Mouse (Mus musculus) sigmoid colon, adult 10 weeks (tissue): ENCODE measurements around the gene Olfr686. TPM values are rescaled to one million over a fixed set of nuclear protein-coding genes. Genes with fewer than 3 reads are reported as not detected.

Experiments
- polyA plus RNA-seq: library from polyadenylated mRNA; stranded (reverse); fragments of 350-450 nt; fragmentation: Illumina TruSeq; extraction: RNeasy Lipid Tissue Mini Kit (QIAGEN cat#74804); gene quantifications from one replicate; pipeline ENCODE4 v1.2.3, GENCODE M21; 2014; ENCODE audit warnings: low read depth, low replicate concordance

The Olfr686 gene
- not detected for polyA plus RNA-seq

GRCm38 (mm10) chr7:105207385-105207784 is at the start of gene Olfr686:
Gene Olfr686, minus strand, starts transcription at chr7:105207485.

GRCm38 (mm10) chr7:105185912-105186311 is 21.4 kb downstream of the Olfr686 start, which contains the start of gene Olfr685:
Gene Olfr685, minus strand, starts transcription at chr7:105186012.

GRCm38 (mm10) chr7:105163553-105163952 is 43.7 kb downstream of the Olfr686 start, which contains the start of gene Olfr684:
Gene Olfr684, minus strand, starts transcription at chr7:105163653.

Other genes with a start within 250 kb of the Olfr686 start
- not detected for gene Olfr670, start 244.9 kb downstream of the Olfr686 start, polyA plus RNA-seq
- gene Olfr671, start 228.4 kb downstream of the Olfr686 start, polyA plus RNA-seq, result not detected
- not detected for gene Olfr672, start 205.5 kb downstream of the Olfr686 start, polyA plus RNA-seq
- not detected for gene Olfr675, start 179.0 kb downstream of the Olfr686 start, polyA plus RNA-seq
- gene Olfr676, start 174.8 kb downstream of the Olfr686 start, polyA plus RNA-seq, result not detected
- not detected for gene Olfr677, start 156.1 kb downstream of the Olfr686 start, polyA plus RNA-seq
- not detected for gene Olfr678, start 143.0 kb downstream of the Olfr686 start, polyA plus RNA-seq
- gene Olfr679, start 126.3 kb downstream of the Olfr686 start, polyA plus RNA-seq, result not detected
- not detected for gene Olfr680-ps1, start 114.7 kb downstream of the Olfr686 start, polyA plus RNA-seq
- gene Olfr681, start 90.6 kb downstream of the Olfr686 start, polyA plus RNA-seq, result not detected
- gene Olfr683, start 60.5 kb downstream of the Olfr686 start, polyA plus RNA-seq, result not detected
- gene Olfr684, start 43.8 kb downstream of the Olfr686 start, polyA plus RNA-seq, result not detected
- gene Olfr685, start 21.5 kb downstream of the Olfr686 start, polyA plus RNA-seq, result not detected
- gene Olfr688, start 80.6 kb upstream of the Olfr686 start, polyA plus RNA-seq, result not detected
- gene Olfr689, start 103.7 kb upstream of the Olfr686 start, polyA plus RNA-seq, result not detected
- gene Olfr690, start 126.6 kb upstream of the Olfr686 start, polyA plus RNA-seq, result not detected
- not detected for gene Olfr691, start 134.8 kb upstream of the Olfr686 start, polyA plus RNA-seq
- gene Olfr692, start 160.7 kb upstream of the Olfr686 start, polyA plus RNA-seq, result not detected
- not detected for gene Gm5901, start 167.6 kb upstream of the Olfr686 start, polyA plus RNA-seq
- 61.1 TPM for gene Fam160a2, start 192.6 kb upstream of the Olfr686 start, polyA plus RNA-seq
- gene Cnga4, start 197.1 kb upstream of the Olfr686 start, polyA plus RNA-seq, result 0.16 TPM
- gene Cckbr, start 218.2 kb upstream of the Olfr686 start, polyA plus RNA-seq, result not detected